Mouse (Mus musculus): ENCODE measurements at regions not wholly inside any gene's neighbourhood (a gene's known extent, or its start where the extent isn't known, plus 50 kb on each side); places are given as distances from the start of the nearest gene placed in this dataset.

DNA sequence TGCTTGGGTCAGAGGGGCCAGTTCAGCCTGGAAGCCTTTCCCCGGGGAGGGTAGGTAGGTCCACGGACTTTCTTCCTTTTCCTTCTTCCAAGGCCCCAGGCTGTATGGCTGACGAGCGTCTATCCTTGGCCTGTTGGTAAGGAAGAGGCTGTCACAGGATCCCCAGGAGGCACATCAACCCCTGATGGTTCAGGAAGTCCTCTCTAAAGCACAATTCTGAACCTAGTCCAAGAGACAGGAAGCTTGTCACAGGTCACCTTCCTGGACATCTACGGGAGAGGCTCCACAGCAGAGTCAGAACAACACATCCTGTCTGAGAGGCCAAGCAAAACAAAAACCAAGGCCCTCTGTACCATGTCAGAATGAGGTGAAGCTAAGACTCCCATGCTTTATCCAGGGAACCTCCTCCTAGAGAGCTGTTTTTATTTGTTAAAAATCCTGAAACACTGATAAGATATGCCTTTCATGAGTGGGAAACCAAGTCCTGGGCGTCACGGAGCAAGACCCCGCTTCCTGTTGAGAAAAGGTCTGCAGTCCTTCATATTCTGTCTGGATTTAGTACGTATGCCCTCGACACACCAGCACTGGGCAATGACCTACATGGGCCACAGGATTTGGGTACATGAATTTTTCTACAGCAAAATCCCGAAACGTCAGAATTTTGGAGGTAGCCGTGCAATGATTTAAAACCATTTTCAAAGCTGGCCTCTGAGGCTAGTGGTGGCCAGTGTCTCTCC, 52.0 kb upstream of the Snrk start:
- Histone ChIP-seq H3K9ac (replicated peaks; ENCODE audit: low read length) (no peak overlapping the region), H3K27ac (replicated peaks; ENCODE audit: low read depth, low read length) (no peak overlapping the region), H3K9me3 (ENCODE audit: control insufficient read depth, low read length) (no peaks in the 10 kb centered on the region), H3K4me2 (ENCODE audit: low read length) (no peak overlapping the region), H3K36me3 (ENCODE audit: control insufficient read depth, insufficient read depth, low read length) (no peaks in the 10 kb centered on the region), H3K4me1 (ENCODE audit: control insufficient read depth, insufficient read depth, low read length) (no peaks in the 10 kb centered on the region), H3K27me3 (ENCODE audit: control insufficient read depth, insufficient read depth, low read length) (no peaks in the 10 kb centered on the region), H3K4me3 (replicated peaks; ENCODE audit: low read depth, low read length) (no peak overlapping the region)
- DNase-seq (no peak), ATAC-seq (ENCODE audit: low FRiP score, low TSS enrichment) (no peak)
- WGBS, result 89% methylated on average over 13 of the region's 13 CpGs

- Histone ChIP-seq H3K9me3 (ENCODE audit: control insufficient read depth, low read length) (no peaks in the 10 kb centered on the region), H3K4me3 (replicated peaks; ENCODE audit: low read depth, low read length) (no peak overlapping the region), H3K27me3 (ENCODE audit: control insufficient read depth, insufficient read depth, low read length) (no peaks in the 10 kb centered on the region), H3K4me1 (ENCODE audit: control insufficient read depth, insufficient read depth, low read length) (peaks cover 3% of the 10 kb centered on the region; the same call in 1 of the 2 replicates), H3K36me3 (ENCODE audit: control insufficient read depth, insufficient read depth, low read length) (no peaks in the 10 kb centered on the region), H3K9ac (replicated peaks; ENCODE audit: low read length) (no peak overlapping the region), H3K4me2 (ENCODE audit: low read length) (no peak overlapping the region), H3K27ac (replicated peaks; ENCODE audit: low read depth, low read length) (no peak overlapping the region)
- ATAC-seq (ENCODE audit: low FRiP score, low TSS enrichment) (no peak), DNase-seq (no peak)
- 82% methylated on average over 5 of the region's 5 CpGs for WGBS
Measured at GRCm38 (mm10) chr9:122055820-122056550, 59.1 kb upstream of the Pomgnt2 start.

- no peak overlapping the region for H3K9ac ChIP-seq (replicated peaks; ENCODE audit: low read length)
- 38% methylated on average over 7 of the region's 7 CpGs for WGBS
- ATAC-seq (ENCODE audit: low FRiP score, low TSS enrichment) (no peak), DNase-seq (peak; percentile 14)
- no peak overlapping the region for H3K4me2 ChIP-seq (ENCODE audit: low read length)
- no peak overlapping the region for H3K27ac ChIP-seq (replicated peaks; ENCODE audit: low read depth, low read length)
- no peaks in the 10 kb centered on the region for H3K27me3 ChIP-seq (ENCODE audit: control insufficient read depth, insufficient read depth, low read length)
- no peak overlapping the region for H3K4me3 ChIP-seq (replicated peaks; ENCODE audit: low read depth, low read length)
- no peaks in the 10 kb centered on the region for H3K36me3 ChIP-seq (ENCODE audit: control insufficient read depth, insufficient read depth, low read length)
- H3K4me1 ChIP-seq (ENCODE audit: control insufficient read depth, insufficient read depth, low read length), result peaks cover 15% of the 10 kb centered on the region; the same call in 1 of the 2 replicates
- no peaks in the 10 kb centered on the region for H3K9me3 ChIP-seq (ENCODE audit: control insufficient read depth, low read length)
Measured at GRCm38 (mm10) chr9:122051716-122052115, 54.8 kb upstream of the Pomgnt2 start.

GRCm38 (mm10) chr9:122051096-122051495, 54.2 kb upstream of the Pomgnt2 start:
- no peak for ATAC-seq (ENCODE audit: low FRiP score, low TSS enrichment)
- 72% methylated on average over 6 of the region's 6 CpGs for WGBS
- no peak for DNase-seq
- no peak overlapping the region for H3K9ac ChIP-seq (replicated peaks; ENCODE audit: low read length)
- no peaks in the 10 kb centered on the region for H3K27me3 ChIP-seq (ENCODE audit: control insufficient read depth, insufficient read depth, low read length)
- H3K4me3 ChIP-seq (replicated peaks; ENCODE audit: low read depth, low read length), result no peak overlapping the region
- no peak overlapping the region for H3K27ac ChIP-seq (replicated peaks; ENCODE audit: low read depth, low read length)
- no peaks in the 10 kb centered on the region for H3K9me3 ChIP-seq (ENCODE audit: control insufficient read depth, low read length)
- peaks cover 15% of the 10 kb centered on the region; the same call in 1 of the 2 replicates for H3K4me1 ChIP-seq (ENCODE audit: control insufficient read depth, insufficient read depth, low read length)
- H3K4me2 ChIP-seq (ENCODE audit: low read length), result no peak overlapping the region
- H3K36me3 ChIP-seq (ENCODE audit: control insufficient read depth, insufficient read depth, low read length), result no peaks in the 10 kb centered on the region

DNA sequence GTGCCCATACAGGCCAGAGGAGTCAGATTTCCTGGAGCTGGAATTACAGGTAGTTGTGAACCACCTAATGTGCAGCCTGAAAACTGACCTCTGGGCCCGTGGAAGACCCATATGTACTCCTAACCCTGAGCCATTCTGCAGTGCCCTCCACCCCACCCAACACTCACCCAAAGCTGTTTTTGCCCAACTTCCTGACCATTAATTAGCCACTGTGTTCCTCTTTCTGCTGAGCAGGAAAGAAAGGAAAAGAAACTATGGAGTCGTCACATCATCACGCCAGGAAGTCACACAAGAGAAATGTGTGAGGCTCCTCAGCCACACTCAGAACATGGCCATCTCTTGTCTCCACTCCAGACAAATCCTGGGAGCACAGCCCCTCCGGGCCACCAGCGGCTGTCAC, 52.1 kb upstream of the Pomgnt2 start:
- no peak for DNase-seq
- 85% methylated on average over 5 of the region's 5 CpGs for WGBS
- Histone ChIP-seq H3K27me3 (ENCODE audit: control insufficient read depth, insufficient read depth, low read length) (no peaks in the 10 kb centered on the region), H3K9ac (replicated peaks; ENCODE audit: low read length) (no peak overlapping the region), H3K4me3 (replicated peaks; ENCODE audit: low read depth, low read length) (no peak overlapping the region), H3K9me3 (ENCODE audit: control insufficient read depth, low read length) (no peaks in the 10 kb centered on the region), H3K27ac (replicated peaks; ENCODE audit: low read depth, low read length) (peak overlapping the region; percentile 52), H3K36me3 (ENCODE audit: control insufficient read depth, insufficient read depth, low read length) (no peaks in the 10 kb centered on the region), H3K4me1 (ENCODE audit: control insufficient read depth, insufficient read depth, low read length) (peaks cover 15% of the 10 kb centered on the region; the same call in 1 of the 2 replicates), H3K4me2 (ENCODE audit: low read length) (no peak overlapping the region)
- no peak for ATAC-seq (ENCODE audit: low FRiP score, low TSS enrichment)

GRCm38 (mm10) chr9:122047962-122048625, 51.2 kb upstream of the Pomgnt2 start:
- 0 out of 2 replicates have a peak overlapping the region, but pooled peaks have one; percentile 6 for H3K4me2 ChIP-seq (ENCODE audit: low read length)
- H3K36me3 ChIP-seq (ENCODE audit: control insufficient read depth, insufficient read depth, low read length), result no peaks in the 10 kb centered on the region
- H3K27ac ChIP-seq (replicated peaks; ENCODE audit: low read depth, low read length), result peak overlapping the region; percentile 70
- H3K4me1 ChIP-seq (ENCODE audit: control insufficient read depth, insufficient read depth, low read length), result peaks cover 15% of the 10 kb centered on the region; the same call in 1 of the 2 replicates
- H3K4me3 ChIP-seq (replicated peaks; ENCODE audit: low read depth, low read length), result no peak overlapping the region
- WGBS, result 22% methylated on average over 8 of the region's 8 CpGs
- 0 out of 2 replicates have a peak overlapping the region, but pooled peaks have one; percentile 16 for H3K9ac ChIP-seq (replicated peaks; ENCODE audit: low read length)
- DNase-seq (peak; percentile 78), ATAC-seq (ENCODE audit: low FRiP score, low TSS enrichment) (peak; percentile 37; the same call in 1 of the 2 replicates)
- no peaks in the 10 kb centered on the region for H3K27me3 ChIP-seq (ENCODE audit: control insufficient read depth, insufficient read depth, low read length)
- no peaks in the 10 kb centered on the region for H3K9me3 ChIP-seq (ENCODE audit: control insufficient read depth, low read length)
